Mouse (Mus musculus): ENCODE data around the gene Rcc2.

The Rcc2 gene

DNA sequence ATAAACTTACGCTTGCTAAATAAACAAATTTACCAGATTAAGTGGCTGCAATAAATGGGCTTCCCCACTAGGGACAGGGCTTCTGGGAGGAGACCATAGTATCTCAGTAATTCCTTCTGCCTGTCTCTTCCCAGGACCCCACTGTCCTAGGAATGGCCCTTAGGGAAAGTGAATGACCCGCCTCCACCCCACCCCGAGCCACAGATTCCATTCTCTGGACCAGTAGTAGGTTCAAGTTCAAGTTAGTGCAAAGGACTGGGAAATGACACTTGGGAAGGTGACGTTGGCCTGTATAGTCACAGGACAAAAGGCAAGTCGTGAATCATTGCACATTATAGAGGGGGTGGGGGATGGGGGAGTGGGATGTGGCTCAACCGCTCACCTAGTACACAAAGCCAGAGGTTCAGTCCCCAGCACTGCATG is 15.4 kb upstream of the Rcc2 start:
- DNase-seq (ENCODE audit: low spot score): no peak

DNA sequence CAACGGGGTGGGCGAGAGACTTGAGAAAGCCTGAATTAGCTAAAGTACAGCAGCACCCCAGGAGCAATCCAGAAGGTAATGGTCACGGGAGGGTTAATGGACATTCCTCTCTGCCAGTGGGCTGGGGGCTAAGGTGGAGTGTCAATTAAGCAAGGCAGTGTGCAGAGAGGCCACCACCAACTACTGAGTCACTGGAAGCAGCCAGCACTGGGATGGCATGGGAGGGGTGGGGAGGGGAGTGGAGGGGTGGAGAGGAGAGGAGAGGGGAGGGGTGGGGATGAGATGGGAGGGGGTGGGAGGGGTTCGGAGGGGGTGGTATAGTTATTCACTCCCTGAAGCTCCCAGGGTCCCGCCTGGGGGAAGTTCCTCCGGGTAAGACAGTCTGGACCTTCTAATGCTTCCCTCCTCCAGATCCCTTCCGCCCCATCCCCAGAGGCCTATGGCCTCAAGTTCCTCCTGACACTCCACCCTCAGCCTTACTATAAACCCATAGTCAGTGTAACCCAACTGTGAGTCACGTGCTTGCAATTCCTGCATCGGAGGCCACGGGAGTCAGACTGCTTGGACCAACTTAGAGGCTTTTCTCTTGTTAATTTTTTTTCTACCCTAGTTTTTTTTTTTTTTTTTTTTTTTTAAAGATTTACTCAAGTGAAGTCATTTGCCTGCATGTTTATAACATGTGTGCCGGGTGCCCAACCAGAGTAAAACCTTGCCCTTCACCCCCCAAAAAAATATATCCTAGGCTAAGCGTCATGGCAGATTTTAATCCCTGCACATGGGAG is 12.1 kb upstream of the Rcc2 start:
- no peak for DNase-seq (ENCODE audit: low spot score)

DNA sequence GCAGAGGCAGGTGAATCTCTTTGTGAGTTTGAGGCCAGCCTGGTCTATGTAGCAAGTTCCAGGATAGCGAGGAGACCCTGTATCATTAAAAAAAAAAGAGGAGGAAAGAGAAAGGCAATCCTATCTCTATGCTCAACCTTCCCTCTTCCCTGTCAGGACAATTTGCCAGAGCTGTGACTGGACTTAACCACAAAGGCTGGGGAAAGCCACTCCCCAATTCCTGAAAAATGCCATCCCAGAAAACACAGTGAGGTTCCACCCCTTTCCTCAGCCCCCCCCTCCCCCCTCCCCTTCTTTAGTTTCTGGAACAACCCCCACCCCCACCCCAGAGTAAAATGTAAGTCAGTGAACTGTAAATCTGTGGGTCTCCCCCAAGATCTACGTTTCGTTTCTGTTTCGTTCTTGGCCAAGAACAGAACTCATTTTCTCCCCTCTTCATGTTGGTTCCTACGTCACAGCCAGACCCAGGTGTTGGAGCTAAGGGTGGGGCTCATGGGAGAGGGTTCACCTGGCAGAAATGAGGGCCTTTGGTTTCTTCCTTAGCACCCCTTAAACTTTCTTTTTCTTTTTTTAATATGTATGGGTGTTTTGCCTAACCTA is 11.4 kb upstream of the Rcc2 start:
- no peak for DNase-seq (ENCODE audit: low spot score)

DNA sequence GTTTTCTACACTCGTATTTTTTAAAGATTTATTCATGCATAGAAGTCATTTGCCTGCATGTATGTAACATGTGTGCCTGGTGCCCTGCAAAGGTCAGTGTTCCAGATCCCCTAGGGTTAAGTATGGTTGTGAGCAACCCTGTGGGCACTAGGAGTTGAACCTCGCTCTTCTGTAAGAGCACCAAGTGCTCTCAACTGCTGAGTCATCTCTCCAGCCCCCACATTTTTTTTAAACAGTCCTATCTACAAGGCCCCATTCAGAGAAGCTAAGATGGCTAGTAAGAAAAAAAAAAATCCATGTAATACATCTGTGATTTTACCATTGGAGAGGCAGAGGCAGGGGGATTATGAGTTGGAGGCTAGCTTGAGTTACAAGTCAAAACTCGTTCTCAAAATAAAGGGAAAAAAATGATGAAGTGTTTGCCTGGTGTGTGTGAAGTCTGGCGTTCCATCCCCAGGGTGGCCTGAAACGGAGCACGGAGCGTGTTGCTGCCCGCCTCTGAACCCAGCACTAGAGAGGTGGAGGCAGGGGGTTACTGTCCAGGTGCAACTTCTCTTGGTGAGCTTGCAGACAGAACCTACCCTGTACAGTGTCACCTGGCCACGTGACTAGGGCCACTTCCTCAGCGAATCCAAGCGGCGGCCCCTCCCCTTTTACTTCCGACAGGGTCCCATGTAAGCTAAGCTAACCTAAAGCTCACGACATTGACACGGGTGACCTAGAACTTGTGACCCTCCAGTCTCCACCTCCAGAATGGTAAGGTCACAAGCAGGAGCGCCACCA is 10.3 kb upstream of the Rcc2 start:
- no peak for DNase-seq (ENCODE audit: low spot score)

DNA sequence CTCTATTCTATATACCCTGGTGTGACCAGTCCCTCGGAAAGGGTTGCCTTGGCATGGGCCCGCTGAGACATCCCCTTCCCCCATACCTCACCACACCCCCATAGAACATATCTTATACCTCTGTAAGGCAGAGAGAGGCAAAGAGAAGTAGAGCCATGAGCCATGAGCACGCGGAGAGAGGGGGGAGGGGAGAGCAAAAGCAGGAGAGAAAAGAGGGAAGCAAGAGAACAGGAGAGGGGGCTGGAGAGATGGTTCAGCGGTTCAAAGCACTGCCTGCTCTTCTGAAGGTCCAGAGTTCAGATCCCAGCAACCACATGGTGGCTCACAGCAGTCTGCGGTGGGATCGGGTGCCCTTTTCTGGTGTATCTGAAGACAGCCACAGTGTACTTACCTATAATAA is 8.9 kb upstream of the Rcc2 start:
- no peak for DNase-seq (ENCODE audit: low spot score)

DNA sequence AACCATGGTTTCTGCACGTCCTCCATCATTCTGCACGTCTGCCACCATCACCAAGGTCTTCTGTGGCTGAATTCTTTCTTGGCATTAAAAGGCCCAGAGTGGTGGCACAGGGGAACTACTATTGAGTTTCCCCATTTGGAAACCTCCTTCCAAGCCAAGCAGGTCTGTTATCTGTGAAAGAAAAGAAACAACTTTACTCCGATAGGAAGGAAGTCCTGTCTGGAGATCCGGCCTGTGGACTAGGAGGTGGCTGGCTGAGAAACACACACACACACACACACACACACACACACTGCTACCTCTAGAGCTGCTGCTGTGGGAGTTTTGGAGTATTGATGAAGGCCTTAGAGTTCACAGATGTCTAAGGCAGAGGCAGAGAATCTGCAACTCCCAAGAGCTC is 6.8 kb upstream of the Rcc2 start:
- no peak for DNase-seq (ENCODE audit: low spot score)

DNA sequence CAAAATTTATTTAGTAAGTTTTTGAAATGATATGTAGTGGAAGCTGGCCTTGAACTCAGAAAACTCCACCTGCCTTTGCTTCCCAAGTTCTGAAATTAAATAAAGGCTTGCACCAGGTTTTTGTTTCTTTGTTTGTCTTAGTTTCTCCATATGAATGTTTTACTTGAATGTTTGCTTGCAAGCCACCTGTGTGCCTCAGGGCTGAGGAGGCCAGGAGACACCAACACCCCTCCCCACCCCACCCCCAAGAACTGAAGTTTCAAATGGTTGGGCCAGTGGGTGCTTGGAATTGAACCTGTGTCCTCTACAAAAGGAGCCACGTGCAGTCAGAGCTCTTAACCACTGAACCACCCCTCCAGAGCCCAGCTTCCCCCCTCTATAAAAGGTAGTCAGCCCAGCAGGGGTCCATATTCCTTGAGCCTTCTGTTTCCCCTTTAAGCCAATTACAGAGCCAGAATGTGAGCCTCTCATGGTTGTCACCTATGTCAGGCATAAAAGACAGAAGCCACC is 5.7 kb upstream of the Rcc2 start:
- no peak for DNase-seq (ENCODE audit: low spot score)

DNA sequence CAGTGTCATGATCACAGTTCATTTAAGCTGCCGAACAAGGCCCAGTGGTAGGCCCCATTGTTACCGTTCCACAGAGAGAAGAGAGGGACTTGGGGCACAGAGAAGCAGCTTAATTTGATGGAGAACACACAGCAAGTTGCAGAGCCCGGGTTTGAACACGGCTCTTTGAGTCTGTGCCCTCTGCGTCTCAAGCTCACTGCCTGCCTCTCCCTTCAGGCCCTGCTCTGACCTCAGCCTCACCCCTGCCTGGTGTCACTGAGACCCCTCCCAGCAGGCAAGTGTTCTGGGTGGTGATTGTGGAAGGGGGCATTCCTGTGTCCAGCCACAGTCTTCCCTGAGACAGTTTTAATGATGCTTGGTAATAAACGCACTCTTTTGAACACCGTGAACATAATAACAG is 5.2 kb upstream of the Rcc2 start:
- no peak for DNase-seq (ENCODE audit: low spot score)

DNA sequence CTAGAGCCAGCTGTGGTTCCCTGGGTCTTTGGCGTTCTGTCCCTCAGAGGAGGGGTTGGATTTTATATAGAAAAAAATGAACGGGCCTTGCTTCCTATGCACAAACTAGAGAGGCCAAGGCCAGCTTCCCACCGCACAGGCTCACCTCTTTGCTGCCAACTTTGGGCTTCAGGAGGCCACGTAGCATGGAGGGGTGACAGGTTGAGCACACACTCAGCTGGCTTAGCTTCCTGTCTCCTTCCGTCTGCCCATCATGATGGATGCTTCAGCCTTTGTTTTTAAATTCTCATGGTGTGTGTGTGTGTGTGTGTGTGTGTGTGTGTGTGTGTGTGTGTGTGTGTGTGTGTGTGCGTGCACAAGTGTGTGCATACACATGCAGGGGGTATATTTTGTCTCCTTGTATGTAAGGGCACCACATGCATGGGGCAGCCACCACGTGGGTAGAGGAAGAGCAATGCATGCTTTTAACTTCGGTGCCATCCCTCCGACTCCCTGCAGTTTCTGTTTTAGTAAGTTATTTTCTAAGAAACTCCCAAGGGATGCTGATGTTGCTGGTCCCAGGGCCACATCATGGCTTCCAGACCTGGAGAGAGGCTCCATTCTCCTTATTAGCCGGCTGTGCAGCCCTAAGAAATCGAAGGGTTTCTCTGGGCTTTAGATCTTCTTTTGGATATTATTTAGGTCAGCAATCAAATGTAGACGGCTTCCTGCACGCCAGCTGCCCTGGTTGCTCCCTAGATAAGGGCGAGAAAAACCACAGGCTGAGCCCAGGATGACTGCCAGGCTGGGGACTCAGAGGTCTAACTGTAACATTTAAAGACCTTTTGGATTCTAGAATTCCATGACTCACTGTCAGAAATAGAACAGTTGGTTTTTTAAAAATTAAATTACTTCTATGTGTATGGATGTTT is 4.4 kb upstream of the Rcc2 start:
- DNase-seq (ENCODE audit: low spot score): no peak

DNA sequence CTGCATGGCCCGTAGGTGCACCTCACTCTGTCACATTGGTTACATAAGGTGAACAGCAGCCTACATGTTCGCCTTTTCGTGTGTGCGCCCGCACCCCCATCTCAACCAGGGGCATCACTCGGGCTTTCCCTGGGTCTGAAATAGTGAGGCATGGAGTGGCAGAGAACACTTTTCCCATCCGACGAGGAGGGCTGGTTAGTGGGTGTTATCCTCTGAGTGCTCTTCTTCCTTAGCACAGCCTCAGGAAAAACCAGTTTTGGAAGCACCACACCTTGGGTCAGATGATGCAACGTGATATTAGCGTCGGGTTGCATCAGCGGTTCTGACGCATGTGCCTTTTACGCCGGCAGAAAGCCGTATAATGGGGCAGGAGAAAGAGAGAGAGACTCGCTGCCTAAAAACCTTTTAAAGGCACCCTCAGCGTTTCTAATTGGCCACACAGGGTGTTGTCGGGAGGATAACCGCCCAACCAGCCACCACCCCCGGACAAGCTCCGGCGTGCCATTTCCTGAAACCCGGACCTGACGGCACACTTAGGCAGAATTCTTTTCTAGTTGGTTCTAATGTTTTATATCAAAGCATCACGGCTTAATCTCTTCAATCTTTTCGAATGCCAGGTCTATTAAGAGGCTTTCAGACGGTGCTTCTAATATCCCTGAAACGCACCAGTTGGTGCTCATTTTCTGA is 757 bp upstream of the Rcc2 start:
- peak; percentile 68 for DNase-seq (ENCODE audit: low spot score)

DNA sequence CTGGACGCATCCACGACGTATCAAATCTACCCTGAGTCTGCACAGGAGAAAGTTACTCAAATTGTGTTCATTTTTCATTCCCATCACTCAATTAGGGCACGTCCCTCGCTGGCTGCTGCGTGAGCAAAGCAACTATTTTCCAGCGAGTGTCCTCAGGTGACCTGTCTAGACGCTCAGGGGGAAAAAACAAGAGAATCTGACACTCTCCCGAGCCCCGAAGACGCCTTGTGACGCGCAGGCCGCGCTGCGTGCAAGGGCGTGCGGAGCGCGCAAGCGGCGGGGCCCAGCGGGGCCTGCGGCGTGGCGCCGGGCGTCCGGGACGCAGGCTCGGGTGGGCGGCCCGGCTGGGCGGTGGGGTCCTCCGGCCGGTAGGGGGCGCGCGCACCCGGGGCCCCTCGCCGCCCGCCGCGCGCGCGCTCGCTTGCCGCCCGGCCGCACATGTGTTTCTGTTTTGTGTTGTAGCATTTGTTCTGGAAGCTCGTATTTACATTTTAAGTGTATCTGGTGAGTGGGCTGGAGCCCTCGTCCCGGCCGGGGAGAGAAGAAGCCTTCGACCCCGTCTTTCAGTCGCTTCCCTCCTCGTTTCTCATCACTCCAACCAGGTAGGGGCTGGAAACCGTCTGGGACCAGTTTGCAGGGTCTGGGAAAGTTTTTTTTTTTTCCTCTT is 841 bp downstream of the Rcc2 start:
- peak; percentile 53 for DNase-seq (ENCODE audit: low spot score)

DNA sequence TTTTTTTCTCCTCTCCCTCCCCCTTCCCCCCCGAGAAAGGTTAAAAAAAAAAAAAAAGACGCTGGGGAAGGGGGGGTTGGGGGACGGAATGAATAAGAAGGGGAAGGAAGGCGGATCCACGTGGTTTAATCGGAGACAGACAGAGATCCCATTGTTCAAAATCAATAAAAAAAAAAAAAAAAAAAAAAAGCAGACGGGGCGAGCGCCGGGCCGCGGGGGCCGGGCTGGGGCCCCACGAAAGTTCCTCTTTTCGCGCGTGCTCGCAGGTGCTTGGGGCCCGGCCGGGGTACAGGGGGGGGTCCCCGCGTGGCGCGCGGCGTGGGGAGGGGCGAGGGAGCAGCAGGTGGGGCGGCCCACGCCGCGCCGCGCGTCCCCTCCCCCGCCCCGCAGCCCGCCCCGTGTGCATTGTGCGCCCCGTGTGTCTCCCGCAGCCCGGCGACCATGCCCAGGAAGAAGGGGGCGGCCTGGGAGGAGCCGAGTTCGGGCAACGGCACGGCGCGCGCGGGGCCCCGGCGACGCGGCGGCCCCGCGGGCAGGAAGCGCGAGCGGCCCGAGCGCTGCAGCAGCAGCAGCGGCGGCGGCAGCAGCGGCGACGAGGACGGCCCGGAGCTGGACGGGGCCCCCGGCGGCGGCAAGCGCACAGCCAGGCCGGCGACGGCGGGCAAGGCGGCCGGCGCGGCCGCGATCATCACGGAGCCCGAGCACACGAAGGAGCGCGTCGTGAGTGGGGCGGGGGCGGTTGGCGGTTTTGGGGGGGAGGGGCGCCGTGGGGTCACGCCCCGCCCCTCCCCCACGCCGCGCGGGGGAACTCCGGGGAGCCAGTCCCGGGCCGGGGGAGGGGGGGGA is 1.6 kb downstream of the Rcc2 start:
- no peak for DNase-seq (ENCODE audit: low spot score)

DNA sequence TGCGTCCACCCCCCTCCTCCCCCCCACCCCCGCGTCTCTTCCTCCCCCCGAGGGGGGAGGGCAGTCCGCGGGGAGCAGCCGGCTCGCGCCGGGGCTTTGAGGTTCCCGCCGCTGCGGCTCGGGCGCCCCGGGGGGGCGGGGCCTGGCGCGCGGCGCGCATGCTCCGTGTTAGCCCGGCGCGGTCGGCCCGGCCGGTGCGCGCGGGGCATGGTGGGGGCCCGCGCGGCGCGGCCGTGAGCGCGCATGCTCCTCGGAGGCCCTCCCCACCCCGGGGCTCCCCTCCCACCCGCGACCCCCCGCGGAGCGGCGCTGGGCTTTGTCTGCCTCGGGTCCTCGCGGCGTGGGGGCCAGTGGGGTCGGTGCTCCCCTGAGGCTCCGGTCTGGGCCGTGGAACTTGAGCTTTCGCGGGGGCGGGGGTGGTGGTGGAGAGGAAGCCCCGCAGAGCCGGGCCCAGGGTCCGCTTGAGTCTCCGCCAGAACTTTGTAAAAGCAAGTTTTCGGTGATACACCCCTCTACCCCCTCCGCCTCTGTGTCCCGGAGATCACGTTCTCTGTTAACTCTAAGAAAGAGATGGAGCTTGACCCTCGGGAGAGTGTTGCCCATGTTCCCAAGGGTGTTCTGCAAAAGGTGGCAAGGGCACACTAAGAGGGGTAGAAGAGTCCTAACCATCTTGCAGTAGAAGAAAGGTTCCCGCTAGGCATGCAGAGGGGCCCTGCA is 2.4 kb downstream of the Rcc2 start:
- DNase-seq (ENCODE audit: low spot score): peak; percentile 65

DNA sequence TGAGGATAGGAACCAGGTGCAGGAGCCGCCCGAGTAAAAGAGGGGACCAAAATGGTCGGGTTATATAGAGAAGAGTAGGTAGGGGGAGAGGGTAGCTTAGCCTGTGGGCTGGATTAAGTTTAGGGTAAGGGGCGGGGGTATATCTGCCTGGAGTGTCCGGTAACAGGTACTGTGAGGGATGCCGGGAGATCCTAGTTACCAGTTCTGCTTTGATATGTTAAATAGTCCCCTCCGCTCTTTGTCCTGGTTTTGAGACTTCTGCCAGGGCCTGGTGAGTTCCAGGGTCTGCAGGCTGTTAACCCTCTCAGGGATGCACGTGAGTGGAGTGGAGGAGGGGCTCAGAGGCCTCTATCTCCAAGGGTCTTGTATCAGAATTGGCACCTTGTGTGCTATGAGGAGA is 3.3 kb downstream of the Rcc2 start:
- no peak for DNase-seq (ENCODE audit: low spot score)

DNA sequence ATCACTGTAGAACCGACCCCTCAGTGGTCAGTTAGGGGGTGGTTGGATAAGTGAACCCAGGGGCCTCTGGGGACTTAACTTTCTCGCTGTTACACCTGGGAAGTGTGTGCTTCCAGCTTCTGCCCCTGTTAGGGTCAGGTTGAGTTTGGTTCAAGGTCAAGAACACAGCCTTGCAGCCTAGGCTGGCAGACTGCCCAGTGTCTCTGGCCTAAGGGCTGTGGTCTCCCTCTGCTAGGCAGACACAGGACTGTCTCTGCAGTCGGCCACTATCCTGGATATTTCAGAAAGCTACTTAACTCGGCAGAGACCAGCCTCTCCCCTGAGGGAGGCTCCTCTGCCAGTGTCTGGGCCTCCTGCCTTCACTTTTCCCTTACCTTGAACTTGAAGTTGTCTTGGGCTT is 3.8 kb downstream of the Rcc2 start:
- DNase-seq (ENCODE audit: low spot score): no peak

DNA sequence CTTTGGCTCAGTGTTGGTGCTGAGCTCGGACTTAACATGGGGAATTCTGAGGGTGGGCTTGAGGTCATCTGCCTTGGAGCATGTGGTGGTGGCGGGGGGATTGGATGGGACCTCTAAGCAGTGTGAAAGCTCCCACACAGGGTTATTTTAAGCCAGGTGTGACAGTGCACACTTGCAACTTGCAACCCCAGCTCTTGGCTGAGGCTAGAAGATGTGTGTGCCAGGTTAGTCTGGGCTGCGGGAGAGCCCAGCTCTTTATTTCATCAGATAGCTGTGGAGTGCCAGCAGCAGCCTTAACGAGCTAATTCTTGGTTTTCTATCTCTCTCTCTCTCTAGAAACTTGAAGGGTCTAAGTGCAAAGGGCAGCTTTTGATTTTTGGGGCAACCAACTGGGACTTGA is 7.3 kb downstream of the Rcc2 start:
- DNase-seq (ENCODE audit: low spot score): no peak

DNA sequence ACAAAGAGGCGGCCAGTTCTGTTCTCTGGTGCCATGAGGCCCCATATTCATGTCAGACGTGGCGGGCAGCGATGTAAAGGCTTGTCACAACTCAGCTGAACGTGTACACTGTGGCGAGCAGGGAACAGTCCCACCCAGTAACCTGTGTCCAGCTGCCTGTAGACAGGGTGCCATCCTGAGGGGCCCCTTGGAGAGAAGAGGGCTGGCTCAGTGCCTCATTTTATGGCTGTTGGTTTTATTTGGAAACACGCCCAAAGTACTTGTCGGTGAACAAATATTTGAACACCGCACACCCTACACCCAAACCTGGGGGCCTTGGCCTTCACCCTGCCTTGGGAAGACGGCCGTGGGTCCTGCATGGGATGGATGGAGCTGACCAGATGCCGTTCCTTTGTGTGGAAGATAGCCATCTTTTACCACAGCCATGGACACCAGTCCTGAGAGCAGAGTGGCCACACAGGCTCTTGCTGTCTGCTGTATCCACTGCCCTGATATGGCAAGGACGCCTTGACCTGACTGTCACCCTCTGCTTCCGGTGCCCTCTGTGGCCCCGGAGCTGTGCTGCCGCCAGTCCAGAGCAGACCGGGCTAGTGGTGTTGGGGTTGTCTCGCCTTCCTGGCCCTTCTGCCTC is 8.1 kb downstream of the Rcc2 start:
- DNase-seq (ENCODE audit: low spot score): no peak

DNA sequence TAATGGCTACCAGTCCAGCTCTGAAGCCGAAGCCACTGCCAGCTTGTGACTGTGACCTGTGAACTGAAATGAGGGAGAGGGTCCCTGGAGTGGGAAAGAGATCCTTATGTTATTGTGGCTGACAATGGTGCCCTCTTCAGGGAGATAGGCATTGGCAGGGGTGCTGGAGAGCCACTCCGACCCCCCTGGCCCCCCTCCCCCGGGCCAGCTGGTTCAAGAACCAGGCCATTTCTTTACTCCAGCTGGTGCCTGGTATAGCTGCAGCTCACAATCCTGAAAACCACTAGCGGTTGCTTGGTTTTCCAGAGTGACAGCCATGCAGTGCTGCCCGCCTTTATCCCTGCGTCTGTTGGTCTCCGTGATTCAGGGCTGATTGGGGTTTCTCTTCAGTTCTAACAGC is 8.8 kb downstream of the Rcc2 start:
- DNase-seq (ENCODE audit: low spot score): no peak

DNA sequence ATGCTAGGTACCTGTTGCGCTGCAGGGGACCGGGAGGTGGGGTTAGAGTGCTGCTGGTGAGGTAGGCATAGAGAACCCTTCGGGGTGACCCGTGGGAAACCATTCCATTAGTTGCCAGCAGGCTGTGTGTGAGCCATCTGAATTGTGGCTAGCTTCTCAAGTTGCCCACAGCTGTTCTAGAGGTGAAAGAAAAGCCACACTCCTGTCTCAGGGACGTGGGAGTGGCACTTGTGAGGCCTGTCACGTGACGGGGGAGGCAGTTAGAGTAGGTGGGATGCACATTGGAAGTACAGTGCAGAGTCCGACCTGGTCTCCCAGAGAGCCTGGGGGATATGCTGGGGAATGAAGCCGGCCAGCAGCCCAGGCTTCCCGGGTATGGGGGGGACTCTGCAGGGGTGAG is 9.3 kb downstream of the Rcc2 start:
- no peak for DNase-seq (ENCODE audit: low spot score)
